25 mouse cellular contexts compared by ENCODE assay signal in genomic region chr8:61734164-61734563, GRCm38 (mm10).
"Had no signal": no experiment of that assay in that cellular context is flagged by ENCODE, and none has a peak within 500 bp of the region (broad histone marks: within the 10 kb centered on the region; RNA-seq: fewer than 3 reads in every experiment).

No protein-coding gene starts in this region.

- H3K36me3 ChIP-seq: hindbrain, embryonic 15.5 days; kidney, embryonic 15.5 days; liver, embryonic 13.5 days; liver, embryonic 15.5 days had no signal

- H3K4me3 ChIP-seq: heart, embryonic 10.5 days; hindbrain, embryonic 13.5 days; hindbrain, embryonic 15.5 days; kidney, embryonic 15.5 days; limb, embryonic 12.5 days; liver, embryonic 13.5 days; liver, embryonic 15.5 days had no signal

- H3K27ac ChIP-seq: heart, embryonic 10.5 days; hindbrain, embryonic 13.5 days; hindbrain, embryonic 15.5 days; hindbrain, postnatal 0 days; kidney, embryonic 15.5 days; kidney, postnatal 0 days; limb, embryonic 12.5 days; liver, embryonic 13.5 days; liver, embryonic 15.5 days had no signal

- H3K9me3 ChIP-seq: heart, embryonic 10.5 days; hindbrain, embryonic 13.5 days; hindbrain, embryonic 15.5 days; kidney, embryonic 15.5 days; limb, embryonic 12.5 days; liver, embryonic 13.5 days; liver, embryonic 15.5 days had no signal

- H3K9ac ChIP-seq: forebrain, postnatal 0 days; hindbrain, embryonic 13.5 days; hindbrain, embryonic 15.5 days; kidney, embryonic 15.5 days; limb, embryonic 12.5 days; liver, embryonic 13.5 days; liver, embryonic 15.5 days; liver, postnatal 0 days had no signal

- DNase-seq: forebrain, postnatal 0 days; gastrocnemius, postnatal 14 days; gastrocnemius, postnatal 36 days; heart, postnatal 14 days; kidney, adult 11 months; kidney, adult 2 months; kidney, adult 9 months; kidney, postnatal 14 days; kidney, postnatal 36 days; layer of hippocampus, adult 9-11 months; layer of hippocampus, postnatal 36 days; left cerebral cortex, postnatal 4 days; liver; liver, embryonic 13.5 days; liver, postnatal 0 days had no signal

- H3K4me2 ChIP-seq: hindbrain, embryonic 13.5 days; hindbrain, embryonic 15.5 days; kidney, embryonic 15.5 days; limb, embryonic 12.5 days; liver, embryonic 11.5 days; liver, embryonic 13.5 days; liver, embryonic 15.5 days had no signal

- H3K27me3 ChIP-seq: hindbrain, embryonic 13.5 days; hindbrain, embryonic 15.5 days; kidney, embryonic 15.5 days; limb, embryonic 12.5 days; liver, embryonic 13.5 days; liver, embryonic 15.5 days had no signal

- H3K4me1 ChIP-seq: hindbrain, embryonic 13.5 days; hindbrain, embryonic 15.5 days; liver, embryonic 13.5 days; liver, embryonic 15.5 days had no signal

- ATAC-seq: forebrain, postnatal 0 days; hindbrain, postnatal 0 days; intestine, embryonic 16.5 days; liver, postnatal 0 days had no signal
